Mouse (Mus musculus): ENCODE results near the gene Alpi.

Alpi gene

GRCm38 (mm10) chr1:87101411-87101810, at the start of gene Alpi:
Gene Alpi (minus strand): TSS chr1:87101606.
- DNase-seq = no peak

GRCm38 (mm10) chr1:87149422-87149821, 48.0 kb upstream of the Alpi start:
- no peak for DNase-seq

GRCm38 (mm10) chr1:87143141-87143540, 41.7 kb upstream of the Alpi start:
- no peak for DNase-seq

GRCm38 (mm10) chr1:87142456-87142855, 41.0 kb upstream of the Alpi start:
- DNase-seq = no peak

GRCm38 (mm10) chr1:87141550-87141949, 40.1 kb upstream of the Alpi start:
- no peak for DNase-seq

GRCm38 (mm10) chr1:87131803-87132202, 30.4 kb upstream of the Alpi start:
- DNase-seq = no peak

GRCm38 (mm10) chr1:87127206-87128030, 26.0 kb upstream of the Alpi start:
- DNase-seq = peak in 1 of 2 experiments; percentile 5

- DNase-seq = no peak
Observed at GRCm38 (mm10) chr1:87124673-87125072, 23.3 kb upstream of the Alpi start, which contains the start of gene Akp3. Gene Akp3 (plus strand): TSS chr1:87124973.

- DNase-seq = no peak
Observed at GRCm38 (mm10) chr1:87114784-87115183, 13.4 kb upstream of the Alpi start.

GRCm38 (mm10) chr1:87111719-87112354, 10.4 kb upstream of the Alpi start:
- peak; percentile 39 to 50 for DNase-seq

GRCm38 (mm10) chr1:87108564-87108963, 7.2 kb upstream of the Alpi start:
- no peak for DNase-seq

- no peak for DNase-seq
Observed at GRCm38 (mm10) chr1:87106536-87106935, 5.1 kb upstream of the Alpi start.

- DNase-seq = no peak
Observed at GRCm38 (mm10) chr1:87103936-87104335, 2.5 kb upstream of the Alpi start.

GRCm38 (mm10) chr1:87102114-87102513, 708 bp upstream of the Alpi start:
- no peak for DNase-seq

GRCm38 (mm10) chr1:87098358-87098975, 2.9 kb downstream of the Alpi start:
- DNase-seq = peak; percentile 62 to 68

- no peak for DNase-seq
Observed at GRCm38 (mm10) chr1:87095642-87096041, 5.8 kb downstream of the Alpi start.

- DNase-seq = no peak
Observed at GRCm38 (mm10) chr1:87089828-87090227, 11.6 kb downstream of the Alpi start, which contains the start of gene Alppl2. Gene Alppl2 (minus strand): TSS chr1:87089928.

- no peak for DNase-seq
Observed at GRCm38 (mm10) chr1:87089251-87089650, 12.2 kb downstream of the Alpi start.

- DNase-seq = no peak
Observed at GRCm38 (mm10) chr1:87086964-87087363, 14.4 kb downstream of the Alpi start.

GRCm38 (mm10) chr1:87086196-87086595, 15.2 kb downstream of the Alpi start:
- no peak for DNase-seq

GRCm38 (mm10) chr1:87073776-87074175, 27.6 kb downstream of the Alpi start:
- DNase-seq = no peak

- DNase-seq = peak; percentile 50 to 56
Observed at GRCm38 (mm10) chr1:87070720-87071119, 30.7 kb downstream of the Alpi start.

- DNase-seq = no peak
Observed at GRCm38 (mm10) chr1:87060913-87061312, 40.5 kb downstream of the Alpi start.
